Mouse (Mus musculus) bone marrow macrophage, adult 2 months (primary cell): Measurements from ENCODE around the gene Cmtm2b. TPM values are rescaled to one million over a fixed set of nuclear protein-coding genes. Genes with fewer than 3 reads are reported as not detected.

Experiments
- H3K27ac ChIP-seq: 2 replicates; pipeline ENCODE4 v1.5.1; 2012; ENCODE audit warnings: low read depth, low read length; ENCODE audit not compliant: insufficient read depth
- H3K4me1 ChIP-seq: 2 replicates; pipeline ENCODE4 v1.6.1; 2012; ENCODE audit warnings: low read length; ENCODE audit not compliant: control insufficient read depth, insufficient read depth
- H3K4me3 ChIP-seq: 2 replicates; pipeline ENCODE4 v1.5.1; 2012; ENCODE audit warnings: mild to moderate bottlenecking, low read length, moderate library complexity; ENCODE audit not compliant: insufficient read depth
- CTCF ChIP-seq: IDR thresholded peaks from 2 replicates; pipeline ENCODE4 v1.5.1; 2012; ENCODE audit warnings: low read depth, mild to moderate bottlenecking, low read length, moderate library complexity
- POLR2A ChIP-seq: IDR thresholded peaks from 2 replicates; pipeline ENCODE4 v1.6.1; 2012; ENCODE audit warnings: mild to moderate bottlenecking, low read depth, low read length, borderline replicate concordance
- polyA plus RNA-seq: library from polyadenylated mRNA; stranded (reverse); fragments of >200 nt; gene quantifications from 2 replicates; pipeline ENCODE4 v1.2.4, GENCODE M21; 2012; ENCODE audit not compliant: missing spikeins, insufficient read depth, insufficient read length

The Cmtm2b gene
- polyA plus RNA-seq, 1 experiment, result not detected

DNA sequence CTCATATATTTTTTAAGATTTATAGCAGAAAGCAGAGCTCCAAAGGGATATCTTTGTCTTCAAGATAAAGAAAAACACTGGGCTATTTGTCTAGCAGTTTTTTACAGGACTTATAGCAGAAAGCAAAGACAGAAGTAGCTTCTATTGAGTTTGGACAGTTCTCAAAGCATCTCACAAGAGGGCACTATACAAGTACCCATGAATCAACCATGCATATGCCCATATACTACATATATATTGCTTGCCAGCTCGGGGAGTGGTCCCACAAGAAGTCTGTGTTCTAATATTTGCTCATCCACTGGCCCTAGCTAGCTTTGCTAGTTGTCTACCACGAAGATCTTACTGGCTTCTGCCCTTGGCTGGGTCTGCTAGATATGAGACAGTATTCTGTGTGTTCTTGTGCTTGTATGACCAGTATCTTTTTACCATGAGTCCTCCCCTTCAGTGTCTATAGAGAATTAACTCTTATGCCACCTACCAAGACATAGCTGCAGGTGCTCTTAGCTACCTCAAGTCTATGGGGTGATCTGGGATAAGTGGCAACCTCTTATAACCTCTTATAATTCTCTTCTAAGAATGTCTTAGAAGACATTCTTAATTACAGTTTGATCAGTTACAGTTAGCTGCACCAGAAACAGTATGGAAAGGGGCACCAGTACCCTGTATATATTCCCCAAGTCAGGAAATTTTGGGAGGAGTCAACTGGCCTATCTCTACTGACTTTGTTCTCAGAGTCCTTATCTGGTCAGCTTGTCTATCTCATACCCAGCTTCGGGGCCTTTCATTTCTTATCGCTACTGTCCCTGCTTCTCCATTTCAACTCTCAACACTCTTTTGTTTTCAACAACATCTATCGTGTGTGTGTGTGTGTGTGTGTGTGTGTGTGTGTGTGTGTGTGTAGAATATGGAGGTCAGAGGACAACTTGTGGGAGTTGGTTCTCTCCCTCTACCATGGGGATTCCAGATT is 10.9 kb downstream of the Cmtm2b start:
- TF ChIP-seq CTCF (no peak), POLR2A (no peak)
- Histone ChIP-seq H3K27ac (peak overlapping the region; percentile 90), H3K4me3 (no peak overlapping the region), H3K4me1 (peaks cover 15% of the 10 kb centered on the region)

DNA sequence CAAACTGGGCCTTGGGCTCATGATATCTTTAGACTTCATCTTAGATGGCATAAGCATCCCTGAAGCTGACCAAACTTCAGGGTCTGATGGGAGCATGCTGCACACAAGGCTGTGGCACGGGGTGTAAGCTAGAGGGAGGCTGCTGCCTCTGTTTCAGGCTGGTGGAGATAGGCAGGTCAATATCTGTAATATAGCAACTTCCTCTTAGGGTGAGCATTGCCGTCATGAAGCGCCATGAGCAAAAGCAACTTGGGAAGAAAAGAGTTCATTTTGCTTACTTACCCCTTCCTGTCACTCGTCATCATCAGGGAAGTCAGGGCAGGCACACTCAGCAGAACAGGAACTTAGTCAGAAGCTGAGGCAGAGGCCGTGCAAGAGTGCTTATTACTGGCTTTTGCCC is 11.8 kb downstream of the Cmtm2b start:
- no peak overlapping the region for H3K4me3 ChIP-seq
- peaks cover 23% of the 10 kb centered on the region for H3K4me1 ChIP-seq
- H3K27ac ChIP-seq, result peak overlapping the region; percentile 90
- TF ChIP-seq CTCF, result no peak
- TF ChIP-seq POLR2A, result no peak

DNA sequence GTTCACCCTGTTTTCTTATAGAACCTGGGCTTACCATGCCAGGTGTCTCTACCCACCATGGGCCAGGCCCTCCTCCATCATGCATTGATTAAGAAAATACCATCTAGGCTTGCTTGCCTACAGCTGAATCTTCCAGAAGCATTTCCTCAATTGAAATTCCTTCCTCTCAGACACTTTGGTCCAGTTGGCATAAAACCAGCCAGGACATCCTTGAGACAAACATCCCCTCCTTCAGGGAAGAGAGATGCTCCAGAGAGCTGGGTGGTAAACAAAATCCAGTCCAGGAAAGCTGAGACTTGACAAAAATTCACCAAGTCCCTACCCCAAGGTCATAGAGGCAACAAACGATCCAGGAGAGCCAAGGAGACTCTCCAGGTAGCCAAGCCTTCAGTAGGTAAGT is 12.2 kb downstream of the Cmtm2b start:
- Histone ChIP-seq H3K27ac (peak overlapping the region; percentile 90), H3K4me1 (peaks cover 25% of the 10 kb centered on the region), H3K4me3 (no peak overlapping the region)
- TF ChIP-seq POLR2A (no peak), CTCF (no peak)

DNA sequence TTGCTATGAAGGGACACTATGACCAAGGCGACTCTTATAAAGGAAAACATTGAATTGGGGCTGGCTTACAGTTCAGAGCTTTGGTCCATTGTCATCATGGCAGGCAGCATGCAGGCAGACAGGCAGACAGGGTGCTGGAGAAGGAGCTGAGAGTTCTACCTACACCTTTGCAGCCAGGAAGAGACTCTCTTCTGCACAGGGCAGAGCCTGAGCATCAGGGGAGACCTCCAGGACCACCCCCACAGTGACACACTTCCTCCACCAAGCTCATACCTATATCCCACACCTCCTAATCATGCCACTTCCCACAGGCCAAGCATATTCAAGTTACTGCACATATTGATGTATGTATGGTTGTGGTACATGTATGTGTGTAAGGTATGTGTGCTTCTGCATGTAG is 14.8 kb downstream of the Cmtm2b start:
- Histone ChIP-seq H3K4me1 (peaks cover 28% of the 10 kb centered on the region), H3K27ac (no peak overlapping the region), H3K4me3 (no peak overlapping the region)
- TF ChIP-seq POLR2A (no peak), CTCF (no peak)

DNA sequence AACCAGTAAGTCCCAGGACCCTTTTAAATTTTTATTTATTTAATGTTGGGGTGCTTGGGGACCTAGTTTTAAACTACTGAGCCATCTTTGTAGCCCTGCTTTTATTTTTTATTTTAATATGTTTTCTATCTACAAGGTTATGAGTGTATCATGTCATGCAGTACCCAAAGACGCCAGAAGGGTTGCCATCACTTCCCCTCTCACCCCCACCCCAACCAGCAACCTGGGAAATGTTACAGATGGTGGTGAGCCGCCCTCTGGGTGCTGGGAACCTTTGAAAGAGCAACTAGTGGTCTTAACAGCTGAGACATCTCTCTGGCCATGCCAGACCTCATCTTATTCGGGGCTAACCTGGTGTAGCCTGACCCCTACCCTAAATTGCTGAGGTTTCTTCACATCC is 15.9 kb downstream of the Cmtm2b start:
- Histone ChIP-seq H3K4me1 (peaks cover 37% of the 10 kb centered on the region), H3K27ac (no peak overlapping the region), H3K4me3 (no peak overlapping the region)
- no peak for TF ChIP-seq POLR2A
- TF ChIP-seq CTCF, result no peak

DNA sequence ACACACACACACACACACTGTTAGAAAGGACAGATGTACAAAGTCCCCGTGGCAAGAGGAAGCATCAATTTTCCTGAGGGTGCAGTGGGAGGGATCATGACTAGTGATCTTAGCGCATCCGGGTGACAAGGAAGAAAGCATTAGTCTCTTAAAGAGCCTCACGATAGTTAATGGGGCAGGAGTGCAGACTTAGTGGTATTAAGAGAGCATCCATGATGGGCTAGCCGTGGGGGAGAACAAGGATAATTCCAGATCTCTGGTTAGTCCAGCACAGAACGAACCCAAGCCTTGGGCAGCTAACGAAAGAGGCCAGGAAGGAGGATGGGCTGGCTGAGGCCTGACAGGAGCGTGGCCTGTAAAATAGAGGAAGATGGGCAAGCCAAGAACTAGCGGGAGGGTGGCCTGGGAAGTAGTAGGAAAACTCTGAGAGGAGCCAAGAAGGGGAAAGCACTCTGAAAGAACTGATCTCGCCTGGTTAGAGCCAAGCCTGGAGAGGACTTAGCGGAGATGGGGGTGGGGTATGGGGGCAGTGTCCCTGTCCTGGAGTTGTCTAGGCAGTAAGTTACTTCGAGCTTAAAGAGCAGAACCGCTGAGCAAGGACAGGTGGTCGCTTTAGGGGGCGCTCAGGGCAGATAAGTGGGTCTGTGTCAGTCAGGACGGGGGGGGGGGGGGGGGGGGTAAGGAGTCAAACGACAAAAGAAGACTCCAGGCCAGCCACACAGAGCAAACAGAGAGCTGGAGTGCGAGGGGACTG is 17.4 kb downstream of the Cmtm2b start, which contains the start of gene Cmtm3:
Gene Cmtm3 (plus strand): TSS at position 182 of the 754 bp plus-strand sequence.
- Histone ChIP-seq H3K4me1 (peaks cover 41% of the 10 kb centered on the region), H3K27ac (peak within 1 kb of the TSS; percentile 98), H3K4me3 (peak within 1 kb of the TSS; percentile 80)
- TF ChIP-seq POLR2A (no peak), CTCF (no peak)

DNA sequence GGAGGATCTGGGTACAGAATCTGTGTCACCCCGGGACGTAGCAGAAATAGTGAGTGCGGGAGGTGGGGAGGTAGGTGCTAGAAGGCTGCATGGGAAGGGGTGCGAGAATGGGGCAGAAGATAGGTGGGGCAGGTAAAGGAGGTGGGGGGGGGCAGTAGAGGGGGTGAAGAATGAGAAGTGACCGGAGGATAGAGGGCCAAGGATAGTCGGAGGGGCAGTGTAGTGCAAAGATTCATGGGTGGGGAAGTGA is 17.9 kb downstream of the Cmtm2b start:
- H3K4me1 ChIP-seq, result peaks cover 41% of the 10 kb centered on the region
- peak overlapping the region; percentile 80 for H3K4me3 ChIP-seq
- TF ChIP-seq POLR2A (no peak), CTCF (no peak)
- peak overlapping the region; percentile 98 for H3K27ac ChIP-seq

DNA sequence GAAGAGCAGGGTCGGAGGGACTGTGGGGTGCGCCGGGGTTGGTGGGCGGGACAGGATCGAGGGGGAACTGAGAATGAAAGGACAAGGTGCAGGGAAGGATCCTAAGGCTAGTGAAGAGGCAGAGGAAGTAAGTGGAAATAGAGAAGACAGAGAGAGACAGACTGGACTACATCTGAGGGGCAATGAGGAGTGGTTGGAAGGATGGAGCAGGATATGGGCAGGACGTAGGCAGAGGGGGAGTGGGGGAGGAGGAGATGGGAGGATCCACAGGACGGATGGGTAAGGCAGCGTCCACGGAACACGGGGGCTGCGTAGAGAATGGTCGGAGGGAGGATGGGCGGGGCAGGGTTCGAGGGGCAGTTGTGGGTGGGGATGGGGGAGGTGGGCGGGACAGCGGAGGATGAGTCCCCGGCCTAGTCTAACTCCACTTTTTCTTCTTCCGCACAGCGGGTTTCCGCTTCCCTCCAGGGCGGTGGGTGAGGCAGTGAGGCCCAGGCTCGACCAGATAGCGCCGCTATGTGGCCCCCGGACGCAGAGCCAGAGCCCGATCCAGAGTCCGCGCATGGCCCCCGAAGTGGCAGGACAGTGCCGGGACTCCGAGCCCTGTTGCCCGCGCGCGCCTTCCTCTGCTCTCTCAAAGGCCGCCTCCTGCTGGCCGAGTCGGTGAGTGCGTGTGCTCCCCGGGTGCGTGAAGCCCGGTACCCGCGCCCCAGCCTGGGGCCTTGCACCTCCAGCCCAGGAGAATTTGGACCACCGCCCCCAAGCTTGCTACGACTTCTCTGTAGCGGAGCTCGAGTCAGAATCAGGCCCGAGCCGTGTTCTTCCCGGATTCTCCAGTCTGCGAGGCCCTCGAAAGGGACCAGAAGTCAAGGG is 18.4 kb downstream of the Cmtm2b start:
- Histone ChIP-seq H3K27ac (peak overlapping the region; percentile 98), H3K4me3 (peak overlapping the region; percentile 80), H3K4me1 (peaks cover 41% of the 10 kb centered on the region)
- TF ChIP-seq CTCF (0 out of 2 replicates have a peak, but pooled peaks have one; percentile 21), POLR2A (no peak)

DNA sequence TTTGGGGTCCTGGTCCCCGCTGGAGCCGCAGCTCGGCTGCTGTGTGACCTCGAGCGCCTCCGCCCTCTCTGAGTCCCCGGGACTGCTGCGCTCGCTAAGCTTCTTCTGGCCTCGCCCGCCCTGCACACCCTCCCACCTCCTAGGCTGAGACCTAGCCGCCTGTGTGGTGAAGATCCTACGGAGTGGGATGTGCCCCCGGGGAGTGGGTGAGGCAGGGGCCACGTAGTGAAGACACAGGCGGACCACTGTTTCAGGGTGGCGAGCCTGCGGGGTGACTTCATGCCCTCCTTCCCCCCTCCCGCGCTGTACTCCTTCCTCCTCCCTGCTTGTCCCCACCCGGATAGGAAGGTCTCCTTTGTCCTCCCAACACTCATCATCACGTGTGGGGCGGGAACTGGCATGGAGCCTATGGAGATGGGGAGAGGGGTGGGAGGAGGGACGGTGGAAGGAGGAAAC is 19.1 kb downstream of the Cmtm2b start:
- Histone ChIP-seq H3K4me3 (peak overlapping the region; percentile 80), H3K4me1 (peaks cover 41% of the 10 kb centered on the region), H3K27ac (peak overlapping the region; percentile 98)
- TF ChIP-seq POLR2A (0 out of 2 replicates have a peak, but pooled peaks have one; percentile 0), CTCF (no peak)
